Mouse (Mus musculus) erythroblast, embryonic 14.5 days (primary cell): ENCODE measurements around the gene Hmgcs2. TPM values are rescaled to one million over a fixed set of nuclear protein-coding genes. Genes with fewer than 3 reads are reported as not detected.
"Not testable (repeated sequence)": the region's sequence is repeated elsewhere in the genome, so short reads cannot be mapped to it uniquely, and the experiment has no call there.

Experiments used
- H3K27me3 ChIP-seq: 2 replicates; pipeline ENCODE4 v1.6.1; 2012; ENCODE audit warnings: inconsistent platforms; ENCODE audit not compliant: control insufficient read depth
- H3K36me3 ChIP-seq: 2 replicates; pipeline ENCODE4 v1.6.1; 2012; ENCODE audit warnings: mild to moderate bottlenecking, inconsistent platforms; ENCODE audit not compliant: control insufficient read depth
- H3K4me1 ChIP-seq: 2 replicates; pipeline ENCODE4 v1.6.1; 2012; ENCODE audit warnings: inconsistent platforms; ENCODE audit not compliant: control insufficient read depth
- H3K4me3 ChIP-seq: replicated peaks from 2 replicates; pipeline ENCODE3; 2012; ENCODE audit warnings: moderate library complexity, mild to moderate bottlenecking, inconsistent platforms
- H3K9me3 ChIP-seq: 2 replicates; pipeline ENCODE4 v1.6.1; 2012; ENCODE audit warnings: low read length, inconsistent platforms, mixed read lengths; ENCODE audit not compliant: control insufficient read depth
- GATA1 ChIP-seq: IDR thresholded peaks from 2 replicates; pipeline ENCODE4 v1.6.1; 2012; ENCODE audit warnings: low read length, inconsistent platforms, mixed read lengths
- TAL1 ChIP-seq: IDR thresholded peaks from 3 replicates; pipeline ENCODE4 v1.6.1; 2012; ENCODE audit warnings: low read length, inconsistent platforms, mixed read lengths
- polyA plus RNA-seq: library from polyadenylated mRNA; stranded (reverse); fragments of >175 nt; gene quantifications from 2 replicates; pipeline ENCODE4 v1.2.3, GENCODE M21; 2012

Gene Hmgcs2
- polyA plus RNA-seq, 1 experiment = 0.08 TPM

DNA sequence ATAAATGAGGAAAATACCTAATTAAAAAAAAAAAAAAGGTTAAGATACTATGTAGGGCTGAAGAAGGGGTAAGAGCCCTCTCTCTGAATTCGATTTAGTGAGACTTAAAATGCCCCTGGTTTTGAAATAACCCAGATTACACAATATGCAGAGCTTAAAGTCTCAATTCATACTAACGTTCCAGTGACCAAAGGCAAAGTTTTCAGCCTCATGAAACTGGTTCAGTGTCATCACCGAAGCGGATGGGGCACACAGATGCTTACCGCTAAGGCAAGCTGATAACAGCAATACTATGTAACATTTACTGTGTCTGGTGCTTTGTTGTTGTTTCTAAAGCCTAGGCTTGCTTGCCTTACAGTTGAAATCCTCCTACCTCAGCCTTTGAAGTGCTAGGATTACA, 42.0 kb downstream of the Hmgcs2 start:
- H3K27me3 ChIP-seq = no peaks in the 10 kb centered on the region
- no peak overlapping the region for H3K4me3 ChIP-seq
- peaks cover 64% of the 10 kb centered on the region for H3K36me3 ChIP-seq
- no peaks in the 10 kb centered on the region for H3K4me1 ChIP-seq
- H3K9me3 ChIP-seq = no peaks in the 10 kb centered on the region
- TF ChIP-seq GATA1 (no peak), TAL1 (no peak)

DNA sequence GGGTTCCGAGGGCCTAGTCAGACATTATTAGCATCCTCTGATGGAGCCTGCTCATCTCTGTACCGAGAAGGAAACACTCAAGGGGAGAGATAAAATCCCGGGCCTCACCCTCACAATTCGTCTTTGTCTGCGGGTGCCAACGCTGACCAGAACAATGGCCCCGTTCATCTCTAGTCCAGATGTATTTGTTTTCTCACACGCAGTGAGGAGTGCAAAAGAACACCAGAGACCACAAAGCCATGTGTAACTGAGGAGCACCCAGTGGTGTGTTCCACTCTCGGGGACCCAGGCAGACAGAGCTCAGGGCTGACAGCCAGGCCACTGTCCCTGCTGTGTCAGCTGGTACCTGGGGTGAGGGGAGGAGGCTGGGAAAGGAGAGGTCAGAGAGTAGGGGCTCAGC, 44.0 kb downstream of the Hmgcs2 start:
- TF ChIP-seq TAL1 (no peak), GATA1 (no peak)
- H3K27me3 ChIP-seq = no peaks in the 10 kb centered on the region
- H3K4me1 ChIP-seq = no peaks in the 10 kb centered on the region
- no peak overlapping the region for H3K4me3 ChIP-seq
- H3K9me3 ChIP-seq = no peaks in the 10 kb centered on the region
- H3K36me3 ChIP-seq = peaks cover 63% of the 10 kb centered on the region

DNA sequence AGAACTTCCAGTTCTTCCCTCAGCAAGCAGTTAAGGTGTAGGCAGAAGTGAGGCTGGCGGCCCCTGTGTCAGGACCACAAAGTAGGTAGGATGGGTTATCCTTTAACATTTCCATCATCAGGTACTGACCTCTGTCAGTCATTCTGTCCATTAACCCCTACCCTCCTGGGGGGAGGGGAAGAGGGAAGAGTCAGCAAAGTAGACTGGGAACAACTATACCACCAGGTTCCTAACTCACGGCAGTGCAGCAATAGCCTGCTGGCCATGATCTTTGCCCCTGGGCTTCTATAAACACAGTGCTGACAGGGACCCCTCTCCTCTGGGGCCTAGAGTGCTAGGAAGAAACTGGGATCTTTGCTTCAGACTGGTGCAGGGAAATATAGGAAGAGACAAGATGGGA, 53.8 kb downstream of the Hmgcs2 start:
- peaks cover 30% of the 10 kb centered on the region for H3K4me1 ChIP-seq
- H3K27me3 ChIP-seq = no peaks in the 10 kb centered on the region
- no peak overlapping the region for H3K4me3 ChIP-seq
- H3K36me3 ChIP-seq = peaks cover 16% of the 10 kb centered on the region
- TF ChIP-seq GATA1 (no peak), TAL1 (no peak)
- no peaks in the 10 kb centered on the region for H3K9me3 ChIP-seq

DNA sequence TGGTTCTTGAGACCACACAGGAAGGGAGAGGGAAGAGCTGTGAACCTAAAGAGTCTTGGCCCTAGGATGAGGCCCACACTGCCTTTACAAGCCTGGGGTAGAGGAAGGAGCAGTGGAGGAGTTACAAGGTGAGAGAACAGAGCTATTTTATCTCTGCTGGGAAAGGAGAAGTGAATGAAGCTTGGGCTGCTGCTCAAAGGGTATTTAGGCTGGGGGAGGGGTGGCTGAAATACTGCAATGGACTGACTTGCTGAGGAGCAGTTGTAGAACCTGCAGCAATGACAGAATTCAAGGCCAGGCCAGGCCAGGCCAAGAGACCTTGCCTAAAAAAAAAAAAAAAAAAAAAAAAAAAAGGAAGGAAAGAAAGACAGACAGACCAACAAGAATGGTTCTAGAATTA, 55.1 kb downstream of the Hmgcs2 start:
- Histone ChIP-seq H3K27me3 (peaks cover 3% of the 10 kb centered on the region; the same call in 1 of the 2 replicates), H3K9me3 (no peaks in the 10 kb centered on the region), H3K36me3 (peaks cover 11% of the 10 kb centered on the region), H3K4me1 (peaks cover 35% of the 10 kb centered on the region), H3K4me3 (no peak overlapping the region)
- no peak for TF ChIP-seq GATA1
- TF ChIP-seq TAL1 = no peak

DNA sequence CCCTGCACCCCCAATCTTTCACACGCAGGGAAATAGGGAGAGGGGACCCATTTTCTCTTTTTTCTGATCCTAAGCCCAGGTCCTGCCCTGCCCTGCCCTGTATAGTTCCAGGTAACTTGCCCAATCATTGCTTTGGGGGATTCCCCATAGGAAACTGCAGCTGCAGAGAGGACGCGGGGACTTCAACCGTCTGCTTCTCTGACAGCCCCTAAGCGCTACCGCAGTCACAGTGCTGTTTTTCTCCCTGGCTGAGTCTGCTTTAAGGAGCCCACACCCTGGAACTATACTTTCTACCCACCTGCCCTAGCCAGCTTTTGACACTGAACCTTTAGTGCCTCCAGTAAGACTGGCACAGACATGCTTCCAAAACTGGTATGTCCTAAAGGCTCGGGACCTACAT, 55.7 kb downstream of the Hmgcs2 start:
- TF ChIP-seq GATA1 (no peak), TAL1 (no peak)
- Histone ChIP-seq H3K4me1 (peaks cover 35% of the 10 kb centered on the region), H3K4me3 (no peak overlapping the region), H3K9me3 (no peaks in the 10 kb centered on the region), H3K36me3 (peaks cover 9% of the 10 kb centered on the region), H3K27me3 (peaks cover 3% of the 10 kb centered on the region; the same call in 1 of the 2 replicates)

DNA sequence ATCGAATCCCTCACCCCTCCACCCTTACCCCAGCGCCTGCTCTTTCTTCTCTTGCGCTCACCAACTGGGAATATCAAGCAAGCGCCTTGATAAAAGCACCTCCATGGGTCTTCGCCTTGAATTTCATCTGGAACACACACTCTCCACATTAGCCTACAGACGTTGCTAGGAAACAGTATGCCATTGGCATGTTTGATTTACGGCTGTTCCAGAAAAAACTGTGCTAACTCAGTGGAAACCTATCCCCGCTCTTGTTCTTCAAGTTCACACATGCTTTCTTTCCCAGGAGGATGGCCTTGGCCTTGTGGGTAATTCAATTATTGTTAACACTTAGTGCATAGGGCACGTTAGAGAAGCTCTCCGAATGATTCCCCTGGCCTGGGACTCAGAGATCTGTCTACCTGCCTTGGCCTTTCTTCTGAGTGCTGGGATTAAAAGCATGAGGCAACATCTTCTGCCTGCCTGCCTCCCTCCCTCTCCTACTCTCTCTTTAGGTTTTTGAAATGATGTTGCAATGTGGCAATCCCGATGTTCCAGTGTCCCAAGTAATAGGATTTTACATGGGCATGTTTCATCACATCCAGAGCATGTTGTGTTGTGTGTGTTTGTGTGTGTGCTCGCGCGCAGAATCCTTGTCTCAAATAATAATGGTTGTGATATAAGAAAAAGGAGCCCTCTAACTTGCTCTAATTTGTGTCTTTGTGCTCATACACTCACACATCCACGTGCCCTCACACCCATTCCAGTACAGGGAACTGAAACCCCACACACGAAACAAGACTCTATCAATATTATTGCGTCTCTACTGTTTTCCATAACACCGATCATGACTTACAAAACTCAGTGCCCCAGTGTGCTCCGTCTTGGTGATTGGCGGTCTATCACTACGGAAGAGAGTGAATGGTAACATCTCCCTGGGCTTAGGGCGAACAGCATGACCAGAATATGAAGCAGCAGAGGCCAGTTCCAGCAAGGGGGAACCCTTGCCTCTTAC, 56.7 kb downstream of the Hmgcs2 start:
- no peak overlapping the region for H3K4me3 ChIP-seq

DNA sequence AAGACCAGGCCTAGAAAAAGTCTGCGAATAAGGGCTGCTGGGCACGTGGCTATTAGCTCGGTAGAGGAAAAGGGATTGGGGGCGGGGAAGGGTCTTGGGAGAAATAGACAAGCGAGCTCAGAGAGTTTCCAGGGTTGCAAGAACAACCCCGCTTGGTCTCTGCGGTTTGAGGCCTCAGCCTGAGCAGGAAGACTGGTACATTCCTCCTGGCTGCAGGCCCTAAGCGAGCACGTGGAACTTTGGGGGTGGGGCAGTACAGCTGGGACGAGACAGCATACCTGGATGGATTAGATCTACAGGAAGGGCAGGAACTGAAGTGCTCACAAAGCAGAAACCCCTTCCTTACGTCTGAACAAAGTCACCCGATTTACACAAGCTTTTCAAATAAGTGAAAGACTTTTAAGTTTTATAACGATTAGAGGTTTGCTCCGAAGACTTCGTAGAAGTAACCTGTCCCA, 58.4 kb downstream of the Hmgcs2 start:
- H3K36me3 ChIP-seq = no peaks in the 10 kb centered on the region; the same call in 1 of the 2 replicates
- peaks cover 3% of the 10 kb centered on the region; the same call in 1 of the 2 replicates for H3K27me3 ChIP-seq
- TF ChIP-seq TAL1 (no peak), GATA1 (no peak)
- peak overlapping the region; percentile 66 for H3K4me3 ChIP-seq
- no peaks in the 10 kb centered on the region for H3K9me3 ChIP-seq
- peaks cover 35% of the 10 kb centered on the region for H3K4me1 ChIP-seq

More for the DNA sequence above, 56.7 kb downstream of the Hmgcs2 start:
- Histone ChIP-seq H3K36me3 (peaks cover 9% of the 10 kb centered on the region), H3K4me1 (peaks cover 35% of the 10 kb centered on the region), H3K27me3 (peaks cover 3% of the 10 kb centered on the region; the same call in 1 of the 2 replicates), H3K9me3 (no peaks in the 10 kb centered on the region)
- no peak for TF ChIP-seq TAL1
- no peak for TF ChIP-seq GATA1

DNA sequence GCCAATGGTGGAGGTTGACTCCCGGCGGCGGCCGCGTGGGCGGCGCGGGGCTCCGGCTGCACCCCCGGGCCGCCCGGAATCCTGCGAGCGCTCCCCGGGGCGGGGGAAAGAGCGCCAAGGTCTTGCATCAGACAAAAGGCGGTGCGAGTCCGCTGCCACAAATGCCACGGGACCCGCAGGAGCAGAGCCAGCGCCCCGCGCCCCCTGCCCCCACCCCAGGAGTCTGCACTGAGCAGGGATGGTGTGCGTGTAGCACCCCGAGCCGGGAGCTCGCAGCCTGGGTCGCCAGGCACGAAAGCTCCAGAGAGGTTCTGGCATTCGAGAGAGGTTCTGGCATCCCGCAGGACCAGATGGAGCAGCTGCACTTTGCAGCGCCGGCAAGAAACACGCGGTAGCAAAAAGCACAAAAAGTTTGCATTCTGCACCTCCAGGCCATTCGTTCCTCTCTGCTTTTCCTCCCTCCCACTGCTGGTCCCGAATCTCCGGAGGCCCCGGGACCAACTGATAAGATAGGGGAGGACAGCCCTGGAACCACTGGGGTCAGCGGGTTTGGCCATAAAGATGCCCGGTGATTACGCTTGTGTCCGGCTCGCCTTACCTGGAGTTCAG, 59.0 kb downstream of the Hmgcs2 start:
- no peaks in the 10 kb centered on the region for H3K9me3 ChIP-seq
- TF ChIP-seq GATA1 = no peak
- TF ChIP-seq TAL1 = no peak
- no peaks in the 10 kb centered on the region; the same call in 1 of the 2 replicates for H3K36me3 ChIP-seq
- H3K27me3 ChIP-seq = peaks cover 3% of the 10 kb centered on the region; the same call in 1 of the 2 replicates
- H3K4me3 ChIP-seq = peak overlapping the region; percentile 66
- H3K4me1 ChIP-seq = peaks cover 35% of the 10 kb centered on the region

DNA sequence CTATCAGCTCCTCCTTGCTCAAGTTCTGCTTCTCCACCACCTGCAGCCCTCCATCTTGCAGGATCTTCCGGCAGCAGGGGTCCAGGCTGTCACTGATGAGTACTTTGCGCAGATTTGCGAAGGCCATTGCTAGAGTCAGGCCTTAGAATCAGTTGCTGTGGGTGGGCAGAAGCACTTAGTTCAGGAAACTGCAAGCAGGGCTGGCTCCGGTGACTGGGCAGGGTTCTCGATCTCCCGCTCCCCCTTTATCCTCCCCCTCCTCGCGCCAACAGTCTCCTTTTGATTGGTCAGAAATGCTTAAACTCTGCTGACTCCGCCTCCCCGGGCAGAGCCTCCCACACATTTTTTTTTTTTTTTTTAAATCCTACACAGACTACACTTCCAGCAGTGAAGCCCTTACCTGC, 59.5 kb downstream of the Hmgcs2 start, which contains the start of gene Phgdh:
Phgdh (minus strand) TSS at position 285 of the 404 bp plus-strand sequence.
- peaks cover 35% of the 10 kb centered on the region for H3K4me1 ChIP-seq
- H3K9me3 ChIP-seq = not testable (repeated sequence)

More for the DNA sequence above, 59.5 kb downstream of the Hmgcs2 start, which contains the start of gene Phgdh:
- H3K36me3 ChIP-seq, H3K27me3 ChIP-seq: not testable (repeated sequence)
- peak within 1 kb of the TSS; percentile 66 for H3K4me3 ChIP-seq
